Mouse (Mus musculus) ES-Bruce4 (cell line): Measurements from ENCODE around the gene Ptges2. TPM values are rescaled to one million over a fixed set of nuclear protein-coding genes. Genes with fewer than 3 reads are reported as not detected.

Source experiments
- H3K27ac ChIP-seq: 2 replicates; pipeline ENCODE4 v1.5.1; 2012; ENCODE audit warnings: low read length, inconsistent platforms; ENCODE audit not compliant: insufficient read depth
- H3K27me3 ChIP-seq: 2 replicates; pipeline ENCODE4 v1.6.1; 2012; ENCODE audit warnings: mild to moderate bottlenecking, low read length, inconsistent platforms; ENCODE audit not compliant: control insufficient read depth, poor library complexity, insufficient read depth, severe bottlenecking
- H3K36me3 ChIP-seq: 2 replicates; pipeline ENCODE4 v1.6.1; 2012; ENCODE audit warnings: inconsistent platforms, mild to moderate bottlenecking, low read length, moderate library complexity; ENCODE audit not compliant: control insufficient read depth, poor library complexity, insufficient read depth, severe bottlenecking
- H3K4me1 ChIP-seq: one replicate; pipeline ENCODE4 v1.8.1; 2011; ENCODE audit warnings: low read length; ENCODE audit not compliant: control insufficient read depth, insufficient read depth
- H3K4me3 ChIP-seq: 2 replicates; pipeline ENCODE4 v1.5.1; 2011; ENCODE audit warnings: low read depth, mild to moderate bottlenecking, low read length
- H3K9ac ChIP-seq: 2 replicates; pipeline ENCODE4 v1.6.1; 2012; ENCODE audit warnings: low read depth, mild to moderate bottlenecking, inconsistent platforms; ENCODE audit not compliant: poor library complexity, severe bottlenecking
- H3K9me3 ChIP-seq: replicated peaks from 2 replicates; pipeline ENCODE4 v1.6.1; 2012; ENCODE audit warnings: mild to moderate bottlenecking, low read length, inconsistent platforms; ENCODE audit not compliant: control insufficient read depth, poor library complexity, insufficient read depth, severe bottlenecking
- CTCF ChIP-seq: IDR thresholded peaks from one replicate; pipeline ENCODE4 v1.8.1; 2011; ENCODE audit warnings: low read depth, low read length
- EP300 ChIP-seq: IDR thresholded peaks from 2 replicates; pipeline ENCODE4 v1.6.1; 2011; ENCODE audit warnings: low read depth, low read length; ENCODE audit not compliant: insufficient read depth
- POLR2A ChIP-seq: IDR thresholded peaks from one replicate; pipeline ENCODE4 v1.8.1; 2011; ENCODE audit warnings: low read length; ENCODE audit not compliant: insufficient read depth
- polyA plus RNA-seq: library from polyadenylated mRNA; stranded (reverse); fragments of >200 nt; gene quantifications from 2 replicates; pipeline ENCODE4 v1.2.4, GENCODE M21; 2011; ENCODE audit warnings: low read depth; ENCODE audit not compliant: missing spikeins, insufficient read depth, insufficient read length

Ptges2 gene
- polyA plus RNA-seq, 1 experiment: 22.2 TPM

GRCm38 (mm10) chr2:32415801-32416200 is 20.1 kb downstream of the Ptges2 start:
- Histone ChIP-seq H3K27me3 (no peaks in the 10 kb centered on the region), H3K9me3 (no peaks in the 10 kb centered on the region), H3K4me3 (no peak overlapping the region), H3K36me3 (peaks cover 11% of the 10 kb centered on the region), H3K4me1 (no peaks in the 10 kb centered on the region), H3K27ac (no peak overlapping the region), H3K9ac (no peak overlapping the region)
- TF ChIP-seq CTCF (no peak), POLR2A (no peak), EP300 (no peak)

- Histone ChIP-seq H3K9ac (no peak overlapping the region), H3K4me1 (no peaks in the 10 kb centered on the region), H3K36me3 (peaks cover 11% of the 10 kb centered on the region), H3K27ac (no peak overlapping the region), H3K27me3 (no peaks in the 10 kb centered on the region), H3K9me3 (no peaks in the 10 kb centered on the region), H3K4me3 (no peak overlapping the region)
- TF ChIP-seq EP300 (no peak), CTCF (no peak), POLR2A (no peak)
Measured at GRCm38 (mm10) chr2:32416556-32416955, 20.9 kb downstream of the Ptges2 start.

GRCm38 (mm10) chr2:32417486-32417885 is 21.8 kb downstream of the Ptges2 start:
- no peaks in the 10 kb centered on the region for H3K27me3 ChIP-seq
- no peaks in the 10 kb centered on the region for H3K4me1 ChIP-seq
- no peak overlapping the region for H3K9ac ChIP-seq
- H3K4me3 ChIP-seq: no peak overlapping the region
- TF ChIP-seq CTCF (no peak), POLR2A (no peak), EP300 (no peak)
- H3K36me3 ChIP-seq: peaks cover 11% of the 10 kb centered on the region
- H3K9me3 ChIP-seq: no peaks in the 10 kb centered on the region
- no peak overlapping the region for H3K27ac ChIP-seq

GRCm38 (mm10) chr2:32418430-32419151 is 22.9 kb downstream of the Ptges2 start:
- peaks cover 11% of the 10 kb centered on the region for H3K36me3 ChIP-seq
- no peaks in the 10 kb centered on the region for H3K4me1 ChIP-seq
- no peaks in the 10 kb centered on the region for H3K9me3 ChIP-seq
- H3K9ac ChIP-seq: no peak overlapping the region
- H3K27ac ChIP-seq: no peak overlapping the region
- H3K4me3 ChIP-seq: no peak overlapping the region
- TF ChIP-seq CTCF (no peak), EP300 (no peak)
- H3K27me3 ChIP-seq: no peaks in the 10 kb centered on the region

GRCm38 (mm10) chr2:32419359-32419758 is 23.7 kb downstream of the Ptges2 start:
- TF ChIP-seq POLR2A: no peak
- TF ChIP-seq EP300: no peak
- TF ChIP-seq CTCF: no peak
- H3K36me3 ChIP-seq: peaks cover 11% of the 10 kb centered on the region
- no peak overlapping the region for H3K9ac ChIP-seq
- H3K9me3 ChIP-seq: no peaks in the 10 kb centered on the region
- no peak overlapping the region for H3K27ac ChIP-seq
- no peaks in the 10 kb centered on the region for H3K4me1 ChIP-seq
- no peaks in the 10 kb centered on the region for H3K27me3 ChIP-seq
- no peak overlapping the region for H3K4me3 ChIP-seq

GRCm38 (mm10) chr2:32420066-32420608 is 24.4 kb downstream of the Ptges2 start:
- TF ChIP-seq POLR2A: no peak
- TF ChIP-seq EP300: no peak
- no peak for TF ChIP-seq CTCF
- Histone ChIP-seq H3K27ac (no peak overlapping the region), H3K9me3 (no peaks in the 10 kb centered on the region), H3K4me3 (no peak overlapping the region), H3K9ac (no peak overlapping the region), H3K36me3 (peaks cover 11% of the 10 kb centered on the region), H3K27me3 (no peaks in the 10 kb centered on the region), H3K4me1 (no peaks in the 10 kb centered on the region)
